Mouse (Mus musculus) ES-E14 (cell line): ENCODE results near the gene Hsdl2.

Experiments used
- CHD2 ChIP-seq: IDR thresholded peaks from 2 replicates; pipeline ENCODE4 v1.6.1; 2014; ENCODE audit warnings: mild to moderate bottlenecking, low read depth, low read length, inconsistent platforms
- HCFC1 ChIP-seq: IDR thresholded peaks from 2 replicates; pipeline ENCODE4 v1.6.1; 2012; ENCODE audit warnings: low read length, inconsistent platforms, borderline replicate concordance; ENCODE audit not compliant: insufficient read depth
- MAFK ChIP-seq: IDR thresholded peaks from 2 replicates; pipeline ENCODE4 v1.6.1; 2014; ENCODE audit warnings: mild to moderate bottlenecking, low read depth, low read length, inconsistent platforms; ENCODE audit not compliant: insufficient read depth
- ZC3H11A ChIP-seq: IDR thresholded peaks from 2 replicates; pipeline ENCODE4 v1.6.1; 2012; ENCODE audit warnings: low read depth, mild to moderate bottlenecking, inconsistent platforms, low read length, borderline replicate concordance
- ZNF384 ChIP-seq: IDR thresholded peaks from 2 replicates; pipeline ENCODE4 v1.6.1; 2012; ENCODE audit warnings: low read depth, low read length, inconsistent platforms

- TF ChIP-seq CHD2 (no peak), ZC3H11A (no peak), MAFK (no peak), HCFC1 (no peak), ZNF384 (no peak)
These were observed 64.2 kb downstream of the Hsdl2 start for GRCm38 (mm10) chr4:59645610-59646009.
